Mouse (Mus musculus) liver, postnatal 0 days (tissue): ENCODE measurements around the gene Mlycd.

Source experiments
- CTCF ChIP-seq: sonication (generic); IDR thresholded peaks from 2 replicates; pipeline ENCODE4 v1.5.1; 2016; ENCODE audit warnings: antibody characterized with exemption, low read depth
- EP300 ChIP-seq: IDR thresholded peaks from 2 replicates; pipeline ENCODE4 v1.6.1; 2016; ENCODE audit warnings: antibody characterized with exemption, low read depth, mild to moderate bottlenecking

DNA sequence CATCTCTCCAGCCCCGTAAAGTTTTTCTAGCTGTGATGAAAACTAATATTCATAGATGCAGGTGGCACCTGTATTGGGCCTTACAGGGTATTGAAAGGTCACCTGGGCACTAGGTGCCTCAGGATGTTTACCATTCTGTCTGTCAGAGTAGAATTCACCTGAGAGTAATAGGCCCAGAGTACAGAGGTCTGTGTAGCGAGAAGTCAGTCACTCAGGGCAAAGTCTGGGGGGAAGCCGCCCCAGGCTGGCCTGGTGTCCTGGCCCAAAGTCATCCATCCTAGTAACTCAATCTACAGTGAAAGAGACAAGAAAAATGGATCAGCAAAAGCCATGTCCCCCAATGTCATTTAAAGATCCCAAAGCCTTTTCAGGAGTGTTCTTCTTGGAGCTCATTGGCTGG, 6.2 kb downstream of the Mlycd start:
- TF ChIP-seq CTCF: no peak
- TF ChIP-seq EP300: no peak; the same call in 1 of the 2 replicates
